Mouse (Mus musculus) heart, adult 2 months (tissue): ENCODE data around the gene Pkp4. TPM values are rescaled to one million over a fixed set of nuclear protein-coding genes. Genes with fewer than 3 reads are reported as not detected.

Experiments
- DNase-seq, 2 experiments: peaks; one replicate each; pipeline ENCODE4 v3.0.0; 2021
- H3K27ac ChIP-seq: fragments of 200-600 bp; 2 replicates; pipeline ENCODE4 v1.8.1; 2022
- H3K27me3 ChIP-seq: fragments of 200-500 bp; 2 replicates; pipeline ENCODE4 v1.6.1; 2012; ENCODE audit warnings: mild to moderate bottlenecking, low read length, inconsistent platforms, mixed read lengths; ENCODE audit not compliant: control insufficient read depth, insufficient read depth
- H3K36me3 ChIP-seq: fragments of 200-500 bp; 2 replicates; pipeline ENCODE4 v1.6.1; 2012; ENCODE audit warnings: low read length, inconsistent platforms; ENCODE audit not compliant: control insufficient read depth, insufficient read depth
- H3K4me1 ChIP-seq: fragments of 200-500 bp; 2 replicates; pipeline ENCODE4 v1.6.1; 2011; ENCODE audit warnings: low read length; ENCODE audit not compliant: control insufficient read depth, insufficient read depth
- H3K4me3 ChIP-seq: fragments of 200-600 bp; 2 replicates; pipeline ENCODE4 v1.8.1; 2022
- H3K79me2 ChIP-seq: fragments of 200-500 bp; replicated peaks from 2 replicates; pipeline ENCODE4 v1.6.1; 2012; ENCODE audit warnings: mild to moderate bottlenecking, inconsistent platforms, low read length, moderate library complexity, mixed read lengths; ENCODE audit not compliant: control insufficient read depth, insufficient read depth
- H3K9ac ChIP-seq: fragments of 200-500 bp; 2 replicates; pipeline ENCODE4 v1.6.1; 2012; ENCODE audit warnings: low read depth, mild to moderate bottlenecking, control low read depth, inconsistent platforms, low read length, mixed read lengths
- CTCF ChIP-seq: fragments of 200-600 bp; IDR thresholded peaks from 2 replicates; pipeline ENCODE4 v1.8.1; 2022; ENCODE audit warnings: antibody characterized with exemption, mild to moderate bottlenecking, moderate library complexity
- EP300 ChIP-seq: fragments of 200-500 bp; IDR thresholded peaks from 2 replicates; pipeline ENCODE4 v1.6.1; 2011; ENCODE audit warnings: low read depth, low read length, control low read depth; ENCODE audit not compliant: insufficient read depth
- POLR2A ChIP-seq: fragments of 200-500 bp; IDR thresholded peaks from 2 replicates; pipeline ENCODE4 v1.6.1; 2011; ENCODE audit warnings: mild to moderate bottlenecking, low read depth, low read length, control low read depth; ENCODE audit not compliant: insufficient read depth
- WGBS: fragments of 180-500 bp; shearing (Covaris S2); methylation state at CpG from one replicate; pipeline ENCODE4 v1.1.7; 2018; 5-methylcytosine and 5-hydroxymethylcytosine counted together
- intact Hi-C: fragments of 180-260 bp; cut with DNase I; formaldehyde crosslinking; loops from one replicate; pipeline ENCODE4 v1.15.1; 2025
- polyA plus RNA-seq: library from polyadenylated mRNA; depleted of rRNA; stranded (reverse); fragments of >200 nt; gene quantifications from 2 replicates; pipeline ENCODE4 v1.2.3, GENCODE M21; 2012
- total RNA-seq, 2 experiments: library from RNA; stranded (reverse); gene quantifications; 2 replicates each; pipeline ENCODE4 v1.2.3; 2021

Gene Pkp4
- total and polyA plus RNA-seq, 3 experiments, result 61.5 to 174 (median 152) TPM

DNA sequence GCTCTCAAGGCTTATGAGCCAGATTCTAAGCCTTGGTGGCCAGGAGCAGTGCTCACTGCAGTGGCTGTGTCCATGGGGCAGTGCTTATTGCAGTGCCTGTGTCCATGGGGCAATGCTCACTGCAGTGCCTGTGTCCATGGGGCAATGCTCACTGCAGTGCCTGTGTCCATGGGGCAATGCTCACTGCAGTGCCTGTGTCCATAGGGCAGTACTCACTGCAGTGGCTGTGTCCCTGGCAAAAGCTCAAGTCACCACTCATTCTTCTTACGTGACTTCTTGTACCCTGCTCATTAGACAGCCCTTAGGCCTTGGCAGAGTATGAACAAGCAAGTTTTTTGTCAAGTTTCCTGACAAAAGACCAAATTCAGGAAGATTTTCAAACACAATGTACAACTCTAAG is 124.9 kb downstream of the Pkp4 start:
- WGBS, result 34% methylated on average over 1 of the region's 1 CpGs
- no peak for TF ChIP-seq EP300
- TF ChIP-seq CTCF, result no peak
- Histone ChIP-seq H3K9ac (no peak overlapping the region), H3K27me3 (no peaks in the 10 kb centered on the region), H3K79me2 (no peaks in the 10 kb centered on the region; the same call in none of the 2 replicates), H3K36me3 (peaks cover 7% of the 10 kb centered on the region; the same call in 1 of the 2 replicates), H3K4me3 (no peak overlapping the region), H3K4me1 (peaks cover 12% of the 10 kb centered on the region), H3K27ac (peak overlapping the region; percentile 47)
- DNase-seq, result no peak
- intact Hi-C loops, result loop anchor here (2.0 to 5.0 kb wide), 3 partner anchors 57 to 152 kb away; partner anchors contain the start of genes Ccdc148 and Pkp4

DNA sequence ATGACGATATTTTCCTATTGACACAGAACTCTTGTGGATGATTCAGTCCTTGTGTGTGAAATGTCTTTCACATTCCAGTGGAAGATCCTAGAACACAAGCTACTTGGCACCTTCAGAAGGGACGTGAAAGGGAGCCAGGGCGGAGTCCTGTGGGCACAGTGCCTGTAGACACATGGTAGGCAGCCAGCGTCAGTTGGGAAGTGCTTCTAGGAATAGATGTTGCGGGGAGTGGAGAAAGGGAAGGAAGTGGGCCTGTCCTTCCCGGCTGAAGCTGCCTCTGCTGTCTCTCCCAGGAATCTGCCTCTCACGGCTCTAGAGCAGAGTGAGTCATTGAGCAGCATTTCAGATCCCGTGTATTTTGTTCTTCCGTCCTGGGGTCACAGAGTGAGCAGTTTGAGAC is 125.6 kb downstream of the Pkp4 start:
- Histone ChIP-seq H3K4me1 (peaks cover 12% of the 10 kb centered on the region), H3K9ac (no peak overlapping the region), H3K27me3 (no peaks in the 10 kb centered on the region), H3K79me2 (no peaks in the 10 kb centered on the region; the same call in none of the 2 replicates), H3K4me3 (no peak overlapping the region), H3K36me3 (peaks cover 7% of the 10 kb centered on the region; the same call in 1 of the 2 replicates), H3K27ac (peak overlapping the region; percentile 47)
- WGBS, result 3% methylated on average over 9 of the region's 9 CpGs
- intact Hi-C loops, result loop anchor here (5.0 kb wide), 2 partner anchors 124 to 151 kb away; partner anchors contain the start of genes Ccdc148 and Pkp4
- peak; percentile 77 for TF ChIP-seq EP300
- TF ChIP-seq CTCF, result no peak
- no peak for TF ChIP-seq POLR2A
- peak; percentile 78 to 86 for DNase-seq

DNA sequence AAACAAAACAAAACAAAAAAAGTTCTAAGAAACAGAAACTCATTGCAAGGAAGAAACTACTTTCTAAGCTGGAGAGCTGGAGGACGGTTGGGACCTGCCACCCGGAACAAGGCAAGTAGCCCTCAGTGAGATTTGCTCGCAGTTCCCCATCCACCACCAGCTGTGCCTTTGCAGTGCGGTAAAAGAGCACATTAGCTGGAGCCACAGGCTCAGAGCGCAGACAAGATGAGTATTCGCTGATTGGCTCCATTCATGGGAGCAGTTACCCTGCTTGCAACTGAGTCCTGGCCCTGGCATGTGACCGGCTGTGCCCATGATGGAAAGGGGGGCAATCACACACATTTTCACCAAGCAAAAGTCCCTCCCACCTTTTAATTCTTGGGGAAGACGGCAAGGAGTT is 127.0 kb downstream of the Pkp4 start:
- TF ChIP-seq POLR2A, result no peak
- TF ChIP-seq EP300, result no peak
- TF ChIP-seq CTCF, result no peak
- H3K9ac ChIP-seq, result no peak overlapping the region
- H3K27me3 ChIP-seq, result no peaks in the 10 kb centered on the region
- intact Hi-C loops, result loop anchor here (5.0 kb wide), 2 partner anchors 125 to 150 kb away; partner anchors contain the start of genes Ccdc148 and Pkp4
- H3K4me1 ChIP-seq, result peaks cover 12% of the 10 kb centered on the region
- no peaks in the 10 kb centered on the region; the same call in none of the 2 replicates for H3K79me2 ChIP-seq
- H3K4me3 ChIP-seq, result no peak overlapping the region
- peaks cover 7% of the 10 kb centered on the region; the same call in 1 of the 2 replicates for H3K36me3 ChIP-seq
- H3K27ac ChIP-seq, result no peak overlapping the region
- 97% methylated on average over 8 of the region's 8 CpGs for WGBS
- no peak for DNase-seq

DNA sequence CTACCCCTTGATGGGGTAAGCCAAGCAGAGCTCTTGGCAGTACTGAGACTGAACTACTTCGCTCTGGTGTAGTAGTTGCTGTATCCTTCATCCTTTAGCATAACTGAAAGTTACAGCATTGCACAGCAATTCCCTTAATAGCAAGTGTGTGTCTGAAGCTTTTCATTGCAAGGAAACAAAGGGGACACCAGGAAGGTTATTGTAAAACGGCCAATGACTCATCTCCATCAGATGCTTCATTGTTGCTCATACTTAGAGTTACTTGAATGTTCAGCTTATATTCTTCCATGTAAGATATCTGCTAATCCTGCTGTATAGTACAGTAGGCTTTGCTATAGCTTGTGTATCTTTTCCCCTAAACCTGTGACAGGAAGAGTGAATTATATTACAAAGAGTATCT is 128.8 kb downstream of the Pkp4 start:
- Histone ChIP-seq H3K4me3 (no peak overlapping the region), H3K79me2 (no peaks in the 10 kb centered on the region; the same call in 1 of the 2 replicates), H3K9ac (no peak overlapping the region), H3K4me1 (peaks cover 10% of the 10 kb centered on the region), H3K27ac (no peak overlapping the region), H3K36me3 (peaks cover 5% of the 10 kb centered on the region; the same call in 1 of the 2 replicates), H3K27me3 (no peaks in the 10 kb centered on the region)
- WGBS, result 71% methylated on average over 2 of the region's 2 CpGs
- no peak for DNase-seq
- no peak for TF ChIP-seq EP300
- TF ChIP-seq POLR2A, result no peak
- no peak for TF ChIP-seq CTCF
- intact Hi-C loops, result loop anchor here (5.0 kb wide), 2 partner anchors 127 to 148 kb away; partner anchors contain the start of genes Ccdc148 and Pkp4

DNA sequence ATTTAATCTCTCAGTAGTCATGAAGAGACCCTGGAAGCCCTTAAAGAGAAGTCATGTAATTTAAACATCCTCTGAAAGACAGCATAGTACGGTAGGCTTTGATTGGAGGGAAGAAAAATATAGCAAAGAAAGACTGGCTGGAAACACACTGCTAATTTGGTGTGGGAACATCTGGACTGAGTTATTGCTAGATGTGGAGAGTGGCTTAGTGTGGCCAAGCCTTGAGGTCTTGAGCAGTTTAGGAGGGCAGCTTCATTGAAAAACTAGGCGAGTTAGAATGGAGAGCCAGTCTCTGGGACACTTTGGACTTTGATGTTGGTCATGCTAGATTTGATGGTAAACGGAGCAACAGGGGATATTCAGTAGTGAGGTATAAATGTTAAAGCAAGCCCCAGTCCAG is 129.7 kb downstream of the Pkp4 start:
- Histone ChIP-seq H3K27ac (no peak overlapping the region), H3K9ac (no peak overlapping the region), H3K36me3 (no peaks in the 10 kb centered on the region; the same call in 1 of the 2 replicates), H3K27me3 (no peaks in the 10 kb centered on the region), H3K79me2 (no peaks in the 10 kb centered on the region; the same call in 1 of the 2 replicates), H3K4me3 (no peak overlapping the region), H3K4me1 (peaks cover 6% of the 10 kb centered on the region)
- TF ChIP-seq POLR2A (no peak), CTCF (no peak), EP300 (no peak)
- intact Hi-C loops, result no loop called here
- no peak for DNase-seq
- WGBS, result 92% methylated on average over 3 of the region's 3 CpGs

DNA sequence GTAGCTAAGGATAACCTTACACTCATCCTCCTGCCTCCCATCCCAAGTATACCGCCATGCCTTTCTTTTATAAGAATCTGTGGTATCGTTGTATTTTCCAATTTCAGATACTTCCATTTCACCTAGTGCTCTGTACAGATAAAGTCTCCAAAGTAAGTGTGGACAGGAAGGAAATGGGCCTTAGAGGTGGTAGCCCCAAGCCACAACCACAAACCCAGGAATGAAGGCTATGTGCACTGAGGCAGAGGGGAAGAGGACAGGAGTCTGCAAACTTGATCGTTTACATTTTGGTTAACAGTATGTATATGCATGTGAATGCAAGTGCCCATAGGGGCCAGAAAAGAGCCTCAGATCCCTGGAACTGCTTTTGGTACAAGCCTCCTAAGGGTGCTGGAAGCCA is 139.2 kb downstream of the Pkp4 start:
- H3K27ac ChIP-seq, result no peak overlapping the region
- H3K36me3 ChIP-seq, result peaks cover 1% of the 10 kb centered on the region
- H3K27me3 ChIP-seq, result no peaks in the 10 kb centered on the region
- 68% methylated on average over 3 of the region's 3 CpGs for WGBS
- H3K4me1 ChIP-seq, result no peaks in the 10 kb centered on the region
- DNase-seq, result no peak
- no peak overlapping the region for H3K4me3 ChIP-seq
- no peaks in the 10 kb centered on the region for H3K79me2 ChIP-seq
- no peak overlapping the region for H3K9ac ChIP-seq
- TF ChIP-seq POLR2A (no peak), EP300 (no peak), CTCF (no peak)
- intact Hi-C loops, result no loop called here
